Mouse (Mus musculus) embryonic facial prominence, embryonic 15.5 days (tissue): ENCODE data around the gene Rnf220. TPM values are rescaled to one million over a fixed set of nuclear protein-coding genes. Genes with fewer than 3 reads are reported as not detected.

Source experiments
- ATAC-seq: fragments of 200-750 bp; cut with Nextera tagmentation; 2 replicates; pipeline ENCODE4 v1.8.0; 2017; ENCODE audit warnings: low read depth, moderate TSS enrichment; ENCODE audit not compliant: insufficient number of reproducible peaks, low FRiP score, low TSS enrichment
- H3K27ac ChIP-seq: fragments of 300-500 bp; sonication (generic); replicated peaks from 2 replicates; pipeline ENCODE4 v1.5.1; 2015; ENCODE audit warnings: mild to moderate bottlenecking, inconsistent platforms
- H3K27me3 ChIP-seq: fragments of 300-500 bp; sonication (generic); 2 replicates; pipeline ENCODE4 v1.6.1; 2015; ENCODE audit warnings: inconsistent platforms
- H3K36me3 ChIP-seq: fragments of 300-500 bp; sonication (generic); 2 replicates; pipeline ENCODE4 v1.6.1; 2015; ENCODE audit warnings: mild to moderate bottlenecking, inconsistent platforms
- H3K4me1 ChIP-seq: fragments of 300-500 bp; sonication (generic); 2 replicates; pipeline ENCODE4 v1.6.1; 2015; ENCODE audit warnings: inconsistent platforms
- H3K4me2 ChIP-seq: fragments of 300-500 bp; sonication (generic); replicated peaks from 2 replicates; pipeline ENCODE4 v1.6.1; 2015; ENCODE audit warnings: mild to moderate bottlenecking, inconsistent platforms
- H3K4me3 ChIP-seq: fragments of 300-500 bp; sonication (generic); replicated peaks from 2 replicates; pipeline ENCODE4 v1.5.1; 2015; ENCODE audit warnings: mild to moderate bottlenecking, inconsistent platforms
- H3K9ac ChIP-seq: fragments of 300-500 bp; sonication (generic); 2 replicates; pipeline ENCODE4 v1.6.1; 2015; ENCODE audit warnings: inconsistent platforms
- H3K9me3 ChIP-seq: fragments of 300-500 bp; sonication (generic); replicated peaks from 2 replicates; pipeline ENCODE4 v1.6.1; 2016; ENCODE audit warnings: inconsistent platforms
- WGBS: fragments of 180-500 bp; shearing (Covaris S2); methylation state at CpG from one replicate; pipeline ENCODE4 v1.1.7; 2015; 5-methylcytosine and 5-hydroxymethylcytosine counted together
- polyA plus RNA-seq: library from polyadenylated mRNA; unstranded; fragments of >200 nt; fragmentation: Nextera tagmentation; extraction: Ambion mirVana; gene quantifications from 2 replicates; pipeline ENCODE4 v1.2.1, GENCODE M21; 2015

Gene Rnf220
- polyA plus RNA-seq, 1 experiment from 2014 or later: 77.6 TPM

- Histone ChIP-seq H3K9ac (no peak overlapping the region), H3K27me3 (no peaks in the 10 kb centered on the region), H3K36me3 (no peaks in the 10 kb centered on the region), H3K27ac (no peak overlapping the region), H3K4me3 (no peak overlapping the region), H3K9me3 (no peaks in the 10 kb centered on the region), H3K4me2 (no peak overlapping the region), H3K4me1 (no peaks in the 10 kb centered on the region; the same call in 1 of the 2 replicates)
- no peak for ATAC-seq
- 83% methylated on average over 5 of the region's 5 CpGs for WGBS
Observed at GRCm38 (mm10) chr4:117357104-117357503, 139.7 kb downstream of the Rnf220 start.

GRCm38 (mm10) chr4:117356223-117356622 lies 140.6 kb downstream of the Rnf220 start:
- no peaks in the 10 kb centered on the region for H3K9me3 ChIP-seq
- H3K9ac ChIP-seq: no peak overlapping the region
- no peaks in the 10 kb centered on the region for H3K27me3 ChIP-seq
- no peak for ATAC-seq
- 54% methylated on average over 2 of the region's 2 CpGs for WGBS
- H3K4me1 ChIP-seq: no peaks in the 10 kb centered on the region; the same call in 1 of the 2 replicates
- no peaks in the 10 kb centered on the region for H3K36me3 ChIP-seq
- 0 out of 2 replicates have a peak overlapping the region, but pooled peaks have one; percentile 22 for H3K27ac ChIP-seq
- H3K4me3 ChIP-seq: no peak overlapping the region
- H3K4me2 ChIP-seq: no peak overlapping the region

GRCm38 (mm10) chr4:117354651-117355050 lies 142.2 kb downstream of the Rnf220 start:
- H3K27ac ChIP-seq: no peak overlapping the region
- H3K9ac ChIP-seq: no peak overlapping the region
- no peaks in the 10 kb centered on the region for H3K36me3 ChIP-seq
- no peak for ATAC-seq
- H3K4me1 ChIP-seq: no peaks in the 10 kb centered on the region; the same call in 1 of the 2 replicates
- no peak overlapping the region for H3K4me3 ChIP-seq
- H3K27me3 ChIP-seq: no peaks in the 10 kb centered on the region
- H3K4me2 ChIP-seq: no peak overlapping the region
- H3K9me3 ChIP-seq: no peaks in the 10 kb centered on the region
- WGBS: 57% methylated on average over 6 of the region's 6 CpGs

- Histone ChIP-seq H3K4me3 (no peak overlapping the region), H3K9me3 (no peaks in the 10 kb centered on the region), H3K9ac (no peak overlapping the region), H3K27me3 (no peaks in the 10 kb centered on the region), H3K4me2 (no peak overlapping the region), H3K4me1 (peaks cover 4% of the 10 kb centered on the region), H3K36me3 (no peaks in the 10 kb centered on the region), H3K27ac (no peak overlapping the region)
- 71% methylated on average over 9 of the region's 9 CpGs for WGBS
- no peak for ATAC-seq
Observed at GRCm38 (mm10) chr4:117352957-117353356, 143.9 kb downstream of the Rnf220 start.

- H3K9me3 ChIP-seq: no peaks in the 10 kb centered on the region
- no peak overlapping the region for H3K27ac ChIP-seq
- no peak overlapping the region for H3K9ac ChIP-seq
- H3K4me2 ChIP-seq: no peak overlapping the region
- H3K27me3 ChIP-seq: no peaks in the 10 kb centered on the region
- H3K4me3 ChIP-seq: no peak overlapping the region
- peaks cover 4% of the 10 kb centered on the region for H3K4me1 ChIP-seq
- ATAC-seq: no peak
- no peaks in the 10 kb centered on the region for H3K36me3 ChIP-seq
- WGBS: 75% methylated on average over 5 of the region's 5 CpGs
Observed at GRCm38 (mm10) chr4:117352071-117352470, 144.8 kb downstream of the Rnf220 start.

GRCm38 (mm10) chr4:117350139-117350693 lies 146.6 kb downstream of the Rnf220 start:
- no peak for ATAC-seq
- Histone ChIP-seq H3K9ac (no peak overlapping the region), H3K27ac (no peak overlapping the region), H3K36me3 (no peaks in the 10 kb centered on the region), H3K4me3 (no peak overlapping the region), H3K4me1 (peaks cover 4% of the 10 kb centered on the region), H3K4me2 (no peak overlapping the region), H3K9me3 (no peaks in the 10 kb centered on the region), H3K27me3 (no peaks in the 10 kb centered on the region)
- 74% methylated on average over 12 of the region's 12 CpGs for WGBS

- H3K4me2 ChIP-seq: no peak overlapping the region
- 13% methylated on average over 2 of the region's 2 CpGs for WGBS
- no peak for ATAC-seq
- H3K4me3 ChIP-seq: no peak overlapping the region
- H3K27ac ChIP-seq: no peak overlapping the region
- H3K36me3 ChIP-seq: no peaks in the 10 kb centered on the region
- no peaks in the 10 kb centered on the region for H3K27me3 ChIP-seq
- no peak overlapping the region for H3K9ac ChIP-seq
- H3K9me3 ChIP-seq: no peaks in the 10 kb centered on the region
- H3K4me1 ChIP-seq: peaks cover 4% of the 10 kb centered on the region
Observed at GRCm38 (mm10) chr4:117349327-117349726, 147.5 kb downstream of the Rnf220 start.

GRCm38 (mm10) chr4:117346025-117346424 lies 150.8 kb downstream of the Rnf220 start:
- H3K4me3 ChIP-seq: no peak overlapping the region
- 58% methylated on average over 6 of the region's 6 CpGs for WGBS
- ATAC-seq: no peak
- H3K36me3 ChIP-seq: no peaks in the 10 kb centered on the region
- H3K27me3 ChIP-seq: no peaks in the 10 kb centered on the region
- peaks cover 4% of the 10 kb centered on the region; the same call in 1 of the 2 replicates for H3K4me1 ChIP-seq
- no peak overlapping the region for H3K9ac ChIP-seq
- no peak overlapping the region for H3K27ac ChIP-seq
- no peaks in the 10 kb centered on the region for H3K9me3 ChIP-seq
- H3K4me2 ChIP-seq: no peak overlapping the region

- Histone ChIP-seq H3K4me1 (no peaks in the 10 kb centered on the region), H3K4me3 (no peak overlapping the region), H3K4me2 (no peak overlapping the region), H3K36me3 (no peaks in the 10 kb centered on the region), H3K9me3 (no peaks in the 10 kb centered on the region), H3K27me3 (no peaks in the 10 kb centered on the region), H3K27ac (no peak overlapping the region), H3K9ac (no peak overlapping the region)
- no peak for ATAC-seq
- WGBS: 67% methylated on average over 8 of the region's 8 CpGs
Observed at GRCm38 (mm10) chr4:117343385-117343784, 153.5 kb downstream of the Rnf220 start.

GRCm38 (mm10) chr4:117342751-117343150 lies 154.1 kb downstream of the Rnf220 start:
- Histone ChIP-seq H3K4me3 (no peak overlapping the region), H3K9ac (no peak overlapping the region), H3K4me1 (no peaks in the 10 kb centered on the region), H3K9me3 (no peaks in the 10 kb centered on the region), H3K4me2 (no peak overlapping the region), H3K27ac (no peak overlapping the region), H3K36me3 (no peaks in the 10 kb centered on the region), H3K27me3 (no peaks in the 10 kb centered on the region)
- WGBS: 55% methylated on average over 12 of the region's 12 CpGs
- ATAC-seq: no peak

GRCm38 (mm10) chr4:117341282-117341681 lies 155.6 kb downstream of the Rnf220 start:
- no peak overlapping the region for H3K9ac ChIP-seq
- no peaks in the 10 kb centered on the region for H3K4me1 ChIP-seq
- no peak for ATAC-seq
- H3K27me3 ChIP-seq: no peaks in the 10 kb centered on the region
- WGBS: 87% methylated on average over 5 of the region's 5 CpGs
- H3K4me3 ChIP-seq: no peak overlapping the region
- H3K9me3 ChIP-seq: no peaks in the 10 kb centered on the region
- no peaks in the 10 kb centered on the region for H3K36me3 ChIP-seq
- no peak overlapping the region for H3K4me2 ChIP-seq
- H3K27ac ChIP-seq: no peak overlapping the region

- Histone ChIP-seq H3K27me3 (no peaks in the 10 kb centered on the region), H3K4me1 (no peaks in the 10 kb centered on the region), H3K4me3 (no peak overlapping the region), H3K4me2 (no peak overlapping the region), H3K9ac (no peak overlapping the region), H3K9me3 (no peaks in the 10 kb centered on the region), H3K27ac (no peak overlapping the region), H3K36me3 (no peaks in the 10 kb centered on the region)
- no peak for ATAC-seq
Observed at GRCm38 (mm10) chr4:117339796-117340195, 157.1 kb downstream of the Rnf220 start.
